Mouse (Mus musculus) thymus, postnatal 25 days (tissue): ENCODE data around the gene Psrc1.

Source experiments
- DNase-seq: peaks from one replicate; pipeline ENCODE4 v3.0.0; 2022

Psrc1 gene

DNA sequence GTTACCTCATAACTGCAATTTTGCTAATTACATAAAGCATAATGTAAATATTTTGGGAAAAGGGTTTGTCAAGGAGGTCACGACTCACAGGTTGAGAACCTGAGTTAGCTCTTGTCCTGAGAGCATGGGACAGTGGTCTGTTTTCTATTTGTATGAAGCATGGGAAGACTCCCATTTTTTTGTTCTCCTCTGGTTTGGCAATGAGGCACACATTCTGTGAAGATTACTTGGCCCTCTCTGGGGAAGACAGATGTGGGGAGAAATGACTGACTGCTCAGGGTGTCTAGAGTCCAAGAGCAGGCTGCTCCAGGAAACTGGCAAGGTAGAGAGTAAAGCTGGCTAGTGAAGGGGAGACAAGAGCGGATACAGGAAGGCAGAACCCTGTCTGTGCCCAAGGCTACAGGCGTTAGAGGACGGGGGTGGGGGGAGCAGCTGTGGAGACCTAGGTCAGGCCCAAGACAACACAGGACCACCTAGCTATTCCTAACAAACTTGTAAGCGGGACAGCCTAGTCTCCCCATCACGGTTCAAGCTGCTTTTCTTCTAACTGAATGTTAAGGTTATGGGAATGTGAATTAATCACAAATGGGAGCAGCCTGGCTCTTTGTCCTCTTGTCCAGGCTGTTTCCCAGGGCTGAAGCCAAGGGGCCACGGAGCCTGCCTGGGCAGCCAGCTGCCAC is 41.4 kb downstream of the Psrc1 start:
- no peak for DNase-seq

DNA sequence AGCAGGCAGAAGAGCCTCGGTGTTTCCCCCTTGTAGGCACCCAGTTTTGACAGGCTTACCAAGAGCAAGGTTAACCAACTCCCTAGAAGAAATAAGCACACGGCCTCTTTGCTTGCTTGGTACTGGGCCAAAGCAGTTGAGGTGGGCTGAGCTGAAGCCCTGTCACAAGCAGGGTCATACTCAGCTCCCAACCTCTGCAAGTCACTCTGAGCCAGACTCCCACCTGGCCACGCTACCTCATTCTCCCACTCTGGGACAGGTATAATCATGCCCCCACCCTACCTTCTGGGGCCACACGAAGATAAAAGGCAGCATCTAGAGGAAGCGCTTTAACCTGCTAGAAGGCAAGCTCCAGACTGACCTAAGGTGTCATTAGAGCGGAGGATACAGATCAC is 42.0 kb downstream of the Psrc1 start:
- DNase-seq = no peak

DNA sequence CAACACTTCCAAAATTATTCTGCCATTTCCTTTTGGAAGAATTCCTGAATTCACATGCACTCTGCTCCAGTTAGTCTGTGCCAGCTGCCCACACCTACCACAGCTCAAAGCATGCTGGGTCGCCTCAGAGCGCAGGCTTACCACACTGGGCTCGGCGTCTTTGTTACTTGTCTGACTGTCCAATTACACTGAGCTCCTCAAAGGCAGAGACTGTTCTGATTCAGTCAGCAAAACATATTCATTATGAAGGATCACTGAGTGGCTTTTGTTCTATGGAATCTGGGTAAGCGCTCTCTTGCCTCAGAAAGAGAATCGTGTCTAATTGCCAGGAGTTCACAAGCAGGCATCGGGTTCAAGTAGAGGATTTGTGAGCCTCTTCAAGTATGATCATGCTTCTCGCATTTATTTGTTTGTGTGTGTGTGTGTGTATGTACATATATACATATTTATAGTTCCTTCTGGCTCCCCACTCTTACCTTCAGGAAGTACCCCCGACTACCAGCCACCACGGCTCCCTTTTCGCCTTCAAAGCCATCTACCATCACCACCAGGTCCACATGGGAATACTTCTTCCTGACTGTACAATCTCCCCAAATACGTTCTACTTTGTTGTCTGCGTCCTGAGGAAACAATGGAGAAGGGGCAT is 49.0 kb downstream of the Psrc1 start:
- no peak for DNase-seq

DNA sequence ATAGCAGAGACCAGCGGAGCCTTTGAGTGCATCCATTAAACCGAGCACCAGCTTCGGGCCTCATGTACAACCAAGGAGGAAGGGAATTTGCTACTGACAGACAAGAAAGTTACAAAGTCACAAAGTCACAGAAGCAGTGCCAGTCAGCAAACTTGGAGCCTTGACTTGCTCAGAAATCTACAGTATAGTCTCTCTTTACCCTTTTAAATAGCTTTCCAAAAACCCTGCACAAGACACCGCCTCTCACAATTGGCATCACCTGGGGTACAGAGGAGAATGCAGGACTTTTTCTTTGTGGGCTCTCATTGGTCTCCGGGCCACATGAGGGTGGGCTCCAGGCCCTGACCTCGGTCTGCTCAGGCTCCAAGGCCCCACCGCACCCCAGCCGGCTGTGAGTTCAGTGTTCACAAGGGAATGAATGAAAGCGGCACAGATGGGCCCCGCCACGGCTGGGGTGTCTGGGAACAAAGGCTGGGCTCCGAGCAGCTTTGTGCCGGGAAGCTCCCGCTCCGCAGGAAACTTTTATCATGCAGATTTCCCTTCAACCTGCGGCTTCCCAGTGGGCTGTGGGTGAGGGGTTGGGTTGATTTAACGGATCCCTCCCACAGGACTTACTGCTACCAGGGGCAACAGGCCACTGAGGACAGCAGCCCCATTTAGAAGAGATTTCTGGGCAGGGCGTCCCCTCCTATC is 49.7 kb downstream of the Psrc1 start:
- DNase-seq = no peak

DNA sequence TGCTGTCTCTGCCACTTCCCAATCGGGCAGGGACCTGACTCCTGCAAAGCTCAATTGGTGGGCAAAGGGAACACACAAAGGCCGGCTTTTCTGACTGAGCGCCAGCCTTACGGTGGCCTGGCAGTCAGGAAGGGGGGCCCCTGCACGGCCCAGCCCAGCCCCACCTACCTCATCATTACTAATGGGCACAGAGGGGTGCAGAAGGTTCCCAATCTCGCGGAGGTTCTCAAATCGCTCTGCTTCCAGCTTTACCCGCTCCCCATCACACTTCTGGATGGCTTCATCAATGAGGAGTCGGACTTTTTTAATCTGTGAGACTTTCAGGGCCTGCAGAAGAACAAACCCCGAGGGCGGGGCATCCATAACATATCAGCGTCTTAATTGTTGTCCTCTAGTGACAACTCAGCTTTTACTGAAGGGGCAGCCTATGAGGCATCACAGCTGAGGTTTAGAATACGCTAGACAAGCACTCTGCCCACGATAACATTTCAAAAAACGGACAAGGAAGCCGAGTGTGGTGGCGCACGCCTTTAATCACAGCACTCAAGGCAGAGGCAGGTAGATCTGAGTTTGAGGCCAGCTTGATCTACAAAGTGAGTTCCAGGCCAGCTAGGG is 50.3 kb downstream of the Psrc1 start:
- no peak for DNase-seq

DNA sequence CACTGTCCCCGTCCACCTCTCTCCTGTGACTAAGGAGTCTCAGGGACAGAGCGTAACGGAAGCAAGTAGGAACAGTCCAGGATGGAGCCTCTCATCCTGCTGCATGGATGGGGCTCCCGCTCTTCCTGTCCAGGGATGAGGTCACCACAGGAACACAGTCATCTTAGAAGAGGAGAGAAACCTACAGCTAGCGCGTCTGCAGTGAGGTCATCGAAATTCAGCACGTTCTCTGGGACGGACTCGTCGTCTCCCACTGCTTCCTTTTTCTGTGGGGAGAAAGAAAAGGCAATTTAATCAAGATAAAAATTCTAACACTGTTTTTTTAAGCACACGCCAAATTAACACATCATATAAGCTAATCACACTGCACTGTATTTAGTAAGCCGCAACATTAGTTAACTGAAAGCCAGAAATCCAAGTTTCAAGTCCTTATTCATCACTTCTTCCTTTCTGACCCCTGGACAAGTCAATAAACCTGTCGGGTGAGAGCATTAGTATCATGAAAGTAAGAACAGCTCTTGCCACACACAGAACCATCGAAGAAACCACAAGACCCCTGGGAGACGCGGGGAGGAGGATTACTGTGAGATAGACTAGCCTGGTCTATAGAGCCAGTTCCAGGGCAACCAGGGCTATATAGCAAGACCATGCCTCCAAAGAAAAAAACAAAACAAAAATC is 52.2 kb downstream of the Psrc1 start:
- no peak for DNase-seq

DNA sequence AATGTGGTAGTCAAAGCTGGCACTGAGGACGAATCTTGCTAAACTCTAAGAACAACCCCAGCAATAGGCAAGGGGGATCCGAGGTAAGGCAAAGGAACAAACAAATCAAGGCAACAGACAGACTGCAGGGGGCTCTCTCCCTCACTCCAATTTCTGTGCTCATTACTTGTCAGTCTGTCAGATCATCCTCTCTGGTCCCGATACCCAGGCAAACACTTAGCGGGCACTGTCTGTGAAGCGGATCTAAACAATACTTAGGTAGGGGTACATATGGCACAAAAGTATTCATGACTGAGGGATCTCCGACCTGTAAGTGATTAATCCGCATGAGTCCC is 52.7 kb downstream of the Psrc1 start:
- no peak for DNase-seq
